Mouse (Mus musculus) myocyte (in vitro differentiated cells): ENCODE measurements around the gene Nxn. TPM values are rescaled to one million over a fixed set of nuclear protein-coding genes. Genes with fewer than 3 reads are reported as not detected.

Experiments used
- H3K27me3 ChIP-seq: one replicate; pipeline ENCODE4 v1.6.1; 2011; ENCODE audit not compliant: control insufficient read depth, insufficient read depth, insufficient read length
- H3K36me3 ChIP-seq: one replicate; pipeline ENCODE4 v1.6.1; 2011; ENCODE audit not compliant: control insufficient read depth, insufficient read depth
- H3K4me2 ChIP-seq: one replicate; pipeline ENCODE4 v1.6.1; 2011; ENCODE audit warnings: low read depth, control low read depth
- H3K4me3 ChIP-seq: one replicate; pipeline ENCODE4 v1.5.1; 2011; ENCODE audit warnings: mild to moderate bottlenecking, control low read depth, moderate library complexity
- H3K79me2 ChIP-seq: one replicate; pipeline ENCODE4 v1.6.1; 2011; ENCODE audit not compliant: control insufficient read depth, insufficient read depth
- H3ac ChIP-seq: one replicate; pipeline ENCODE4 v1.6.1; 2011; ENCODE audit not compliant: control insufficient read depth, insufficient read length
- CEBPB ChIP-seq: IDR thresholded peaks from 2 replicates; pipeline ENCODE4 v1.6.1; 2011; ENCODE audit warnings: mild to moderate bottlenecking, moderate library complexity; ENCODE audit not compliant: poor library complexity, insufficient read depth, severe bottlenecking
- E2F4 ChIP-seq: IDR thresholded peaks from one replicate; pipeline ENCODE4 v1.6.1; 2011; ENCODE audit warnings: mild to moderate bottlenecking, control low read depth, moderate library complexity; ENCODE audit not compliant: insufficient read depth
- MAX ChIP-seq: IDR thresholded peaks from one replicate; pipeline ENCODE4 v1.6.1; 2011; ENCODE audit warnings: low read depth, mild to moderate bottlenecking, control low read depth
- MYOD1 ChIP-seq, 3 experiments: IDR thresholded peaks; one replicate each; pipeline ENCODE4 v1.6.1; 2011; ENCODE audit warnings: control low read depth in 2 of 3, low read depth in 2 of 3, mild to moderate bottlenecking in 2 of 3, moderate library complexity in 1 of 3; ENCODE audit not compliant: insufficient read length in 2 of 3, control insufficient read depth in 1 of 3
- MYOG ChIP-seq, 3 experiments: IDR thresholded peaks; one replicate each; pipeline ENCODE4 v1.6.1; 2011; ENCODE audit warnings: control low read depth in 2 of 3, low read depth in 2 of 3, mild to moderate bottlenecking in 2 of 3; ENCODE audit not compliant: insufficient read length in 2 of 3, control insufficient read depth in 1 of 3, insufficient read depth in 1 of 3
- POLR2A ChIP-seq: IDR thresholded peaks from one replicate; pipeline ENCODE4 v1.6.1; 2011; ENCODE audit warnings: low read depth, mild to moderate bottlenecking, control low read depth, moderate library complexity; ENCODE audit not compliant: insufficient read length
- POLR2AphosphoS2 ChIP-seq: IDR thresholded peaks from one replicate; pipeline ENCODE4 v1.6.1; 2011; ENCODE audit warnings: low read depth, control low read depth; ENCODE audit not compliant: insufficient read length
- REST ChIP-seq: IDR thresholded peaks from one replicate; pipeline ENCODE4 v1.6.1; 2011; ENCODE audit warnings: mild to moderate bottlenecking, control low read depth, moderate library complexity; ENCODE audit not compliant: insufficient read depth, insufficient read length
- SRF ChIP-seq: IDR thresholded peaks from one replicate; pipeline ENCODE4 v1.6.1; 2011; ENCODE audit warnings: low read depth; ENCODE audit not compliant: control insufficient read depth, insufficient read length
- TCF12 ChIP-seq: IDR thresholded peaks from one replicate; pipeline ENCODE4 v1.6.1; 2011; ENCODE audit warnings: mild to moderate bottlenecking, control low read depth; ENCODE audit not compliant: poor library complexity, insufficient read depth, severe bottlenecking
- TCF3 ChIP-seq: IDR thresholded peaks from one replicate; pipeline ENCODE4 v1.6.1; 2011; ENCODE audit warnings: low read depth, control low read depth; ENCODE audit not compliant: insufficient read length
- USF1 ChIP-seq: IDR thresholded peaks from one replicate; pipeline ENCODE4 v1.6.1; 2011; ENCODE audit warnings: low read depth, mild to moderate bottlenecking, control low read depth, moderate library complexity
- polyA plus RNA-seq: library from polyadenylated mRNA; unstranded; fragments of >200 nt; fragmentation: generic; extraction: Trizol; gene quantifications from one replicate; pipeline ENCODE4 v1.2.1, GENCODE M21; 2012; ENCODE audit warnings: missing spikeins

The Nxn gene
- polyA plus RNA-seq, 1 experiment: 76.8 TPM

GRCm38 (mm10) chr11:76415001-76415400 lies 16.1 kb upstream of the Nxn start:
- Histone ChIP-seq H3K4me3 (no peak overlapping the region), H3K27me3 (no peaks in the 10 kb centered on the region)
- TF ChIP-seq REST (no peak), TCF12 (no peak), E2F4 (no peak), SRF (no peak), USF1 (no peak), POLR2A (no peak), CEBPB (no peak), TCF3 (no peak), MYOG (IDR thresholded peaks at IDR 0.05; ENCODE audit: control insufficient read depth in 1 of 3, insufficient read depth in 1 of 3, insufficient read length in 2 of 3, low read depth in 2 of 3) (no peak), POLR2AphosphoS2 (no peak), MAX (no peak), MYOD1 (IDR thresholded peaks at IDR 0.05; ENCODE audit: control insufficient read depth in 1 of 3, insufficient read length in 2 of 3, low read depth in 2 of 3) (no peak)

GRCm38 (mm10) chr11:76413202-76413601 lies 14.3 kb upstream of the Nxn start:
- no peak overlapping the region for H3ac ChIP-seq
- no peak overlapping the region for H3K4me2 ChIP-seq
- H3K27me3 ChIP-seq: no peaks in the 10 kb centered on the region
- peaks cover 10% of the 10 kb centered on the region for H3K36me3 ChIP-seq
- no peak for TF ChIP-seq SRF
- no peak for TF ChIP-seq MYOD1 (IDR thresholded peaks at IDR 0.05; ENCODE audit: control insufficient read depth in 1 of 3, insufficient read length in 2 of 3, low read depth in 2 of 3)
- TF ChIP-seq MAX: no peak
- no peak for TF ChIP-seq E2F4
- no peak for TF ChIP-seq TCF3
- peak; percentile 35 for TF ChIP-seq POLR2AphosphoS2
- H3K4me3 ChIP-seq: no peak overlapping the region
- peaks cover 5% of the 10 kb centered on the region for H3K79me2 ChIP-seq

More at GRCm38 (mm10) chr11:76415001-76415400, 16.1 kb upstream of the Nxn start:
- H3K36me3 ChIP-seq: peaks cover 17% of the 10 kb centered on the region
- no peaks in the 10 kb centered on the region for H3K79me2 ChIP-seq
- H3K4me2 ChIP-seq: no peak overlapping the region
- no peak overlapping the region for H3ac ChIP-seq

GRCm38 (mm10) chr11:76410826-76411225 lies 11.9 kb upstream of the Nxn start:
- H3K79me2 ChIP-seq: peaks cover 15% of the 10 kb centered on the region
- H3K36me3 ChIP-seq: peaks cover 4% of the 10 kb centered on the region
- H3K27me3 ChIP-seq: no peaks in the 10 kb centered on the region
- H3ac ChIP-seq: no peak overlapping the region
- H3K4me2 ChIP-seq: no peak overlapping the region
- TF ChIP-seq MAX (no peak), USF1 (no peak), REST (no peak), SRF (no peak), MYOD1 (IDR thresholded peaks at IDR 0.05; ENCODE audit: control insufficient read depth in 1 of 3, insufficient read length in 2 of 3, low read depth in 2 of 3) (no peak), CEBPB (no peak), POLR2AphosphoS2 (no peak), POLR2A (no peak), TCF12 (no peak), MYOG (IDR thresholded peaks at IDR 0.05; ENCODE audit: control insufficient read depth in 1 of 3, insufficient read depth in 1 of 3, insufficient read length in 2 of 3, low read depth in 2 of 3) (no peak), TCF3 (no peak), E2F4 (no peak)
- no peak overlapping the region for H3K4me3 ChIP-seq

GRCm38 (mm10) chr11:76406702-76407583 lies 8.0 kb upstream of the Nxn start, which contains the start of gene Timm22:
Gene Timm22, plus strand, starts transcription at chr11:76406952.
- H3K4me2 ChIP-seq: peak within 1 kb of the TSS; percentile 73
- TF ChIP-seq TCF3 (no peak), POLR2A (peak; percentile 80), POLR2AphosphoS2 (peak; percentile 65), CEBPB (0 out of 2 replicates have a peak, but pooled peaks have one; percentile 18)
- H3K4me3 ChIP-seq: peak within 1 kb of the TSS; percentile 71
- H3K79me2 ChIP-seq: peaks cover 15% of the 10 kb centered on the region
- H3ac ChIP-seq: peak within 1 kb of the TSS; percentile 7
- H3K36me3 ChIP-seq: no peaks in the 10 kb centered on the region
- no peaks in the 10 kb centered on the region for H3K27me3 ChIP-seq
